12 mouse cellular contexts compared by ENCODE assay signal in the genomic region with DNA sequence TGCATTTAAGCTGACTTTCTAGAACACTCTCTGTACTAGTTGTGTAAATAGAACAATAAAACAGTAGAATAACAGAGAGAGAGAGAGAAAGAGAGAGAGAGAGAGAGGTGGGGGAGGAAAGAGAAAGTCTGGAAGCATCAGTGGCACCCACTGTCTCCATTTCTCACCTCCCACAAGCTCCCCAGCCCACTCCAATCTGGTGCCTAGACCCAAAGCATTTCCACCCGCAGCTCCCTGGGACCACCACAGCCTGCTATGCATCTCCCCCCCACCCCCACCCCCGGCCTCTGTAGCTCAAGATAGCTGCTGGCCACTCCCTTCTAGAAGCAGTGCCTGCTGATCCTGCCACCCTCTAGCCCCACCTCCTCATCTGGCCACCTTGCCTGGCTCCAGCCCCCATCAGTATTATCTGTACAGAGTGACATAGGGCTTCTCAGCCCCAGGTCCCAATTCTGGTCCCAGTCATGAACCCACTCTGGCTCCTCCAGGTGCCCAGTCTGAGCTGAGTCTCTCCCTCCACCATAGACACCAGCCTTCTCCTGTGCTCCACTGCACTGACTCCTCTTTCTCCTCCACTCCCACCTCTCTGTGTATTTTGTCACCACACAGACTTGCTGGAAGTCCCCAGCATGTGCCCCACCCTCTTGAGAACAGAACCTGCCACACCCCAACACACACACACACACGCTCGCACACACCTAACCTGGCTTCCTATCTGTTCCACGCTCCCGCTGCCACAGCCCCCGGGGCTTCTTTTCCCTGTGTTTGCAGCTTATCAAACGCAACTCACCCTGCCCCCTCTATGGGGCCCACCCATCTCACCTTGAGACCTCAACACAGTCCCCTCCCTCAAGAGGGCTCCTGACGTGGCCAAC.
DNase-seq lines count a peak whose midpoint lies in the region; ATAC-seq lines count a peak whose summit lies in the region.
"Had no signal": no experiment of that assay in that cellular context is flagged by ENCODE, and none has a peak within 500 bp of the region (broad histone marks: within the 10 kb centered on the region; RNA-seq: fewer than 3 reads in every experiment).

No protein-coding gene starts in this region.

- ATAC-seq in intestine, embryonic 16.5 days: peak; percentile 38; the same call in 1 of the 2 replicates
- ATAC-seq in megakaryocyte progenitor cell, adult 5-6 weeks (replicated peaks; ENCODE audit: poor library complexity): peak; percentile 31; the same call in 1 of the 2 replicates
- ATAC-seq in midbrain, embryonic 13.5 days: no peak

- H3K4me1 ChIP-seq in intestine, embryonic 16.5 days (ENCODE audit: control insufficient read depth, insufficient read depth, low read length): 0 out of 2 replicates have a peak, but pooled peaks cover 4% of the 10 kb centered on the region
- peaks cover 22% of the 10 kb centered on the region for H3K4me1 ChIP-seq in midbrain, embryonic 13.5 days (replicated peaks)

- H3K27me3 ChIP-seq in intestine, embryonic 16.5 days (replicated peaks; ENCODE audit: control insufficient read depth, insufficient read depth, low read length): no peaks in the 10 kb centered on the region
- no peaks in the 10 kb centered on the region for H3K27me3 ChIP-seq in midbrain, embryonic 13.5 days

- 54% methylated on average over 9 of the region's 9 CpGs for WGBS in intestine, embryonic 16.5 days
- WGBS in midbrain, embryonic 13.5 days: 75% methylated on average over 9 of the region's 9 CpGs

- H3K4me2 ChIP-seq in intestine, embryonic 16.5 days (ENCODE audit: low read depth, low read length): no peak overlapping the region
- H3K4me2 ChIP-seq in midbrain, embryonic 13.5 days (replicated peaks): no peak overlapping the region

- no peaks in the 10 kb centered on the region for H3K36me3 ChIP-seq in intestine, embryonic 16.5 days (ENCODE audit: control insufficient read depth, insufficient read depth, low read length)
- H3K36me3 ChIP-seq in midbrain, embryonic 13.5 days: no peaks in the 10 kb centered on the region

- H3K9me3 ChIP-seq in intestine, embryonic 16.5 days (ENCODE audit: control insufficient read depth, low read length): no peaks in the 10 kb centered on the region
- no peaks in the 10 kb centered on the region for H3K9me3 ChIP-seq in midbrain, embryonic 13.5 days

- no peak overlapping the region for H3K4me3 ChIP-seq in intestine, embryonic 16.5 days (ENCODE audit: low read length)
- H3K4me3 ChIP-seq in midbrain, embryonic 13.5 days (replicated peaks): no peak overlapping the region
- H3K4me3 ChIP-seq: myocyte had no signal

- DNase-seq in cerebellum, adult 9-11 months: peak; percentile 40
- DNase-seq in cerebellum, adult 18-20 months: no peak
- DNase-seq in layer of hippocampus, adult 11-12 months (ENCODE audit: low spot score): peak; percentile 43
- no peak for DNase-seq in layer of hippocampus, adult 9-10 months (ENCODE audit: low spot score)
- no peak for DNase-seq in kidney, postnatal 25 days
- DNase-seq: gastrocnemius, postnatal 25 days; kidney, adult 9 months had no signal

- H3K9ac ChIP-seq in intestine, embryonic 16.5 days (ENCODE audit: low read depth, low read length): no peak overlapping the region
- no peak overlapping the region for H3K9ac ChIP-seq in midbrain, embryonic 13.5 days (replicated peaks)

- H3K27ac ChIP-seq in intestine, embryonic 16.5 days (ENCODE audit: low read length): no peak overlapping the region
- no peak overlapping the region for H3K27ac ChIP-seq in midbrain, embryonic 13.5 days
- H3K27ac ChIP-seq: macrophage had no signal

Comparison
In these comparisons a context has a peak if more than half of its experiments do, and no peak if none do; other contexts are left out.
1. DNase-seq: peak in cerebellum, adult 9-11 months (single experiment) and layer of hippocampus, adult 11-12 months (single experiment); none in cerebellum, adult 18-20 months (0 of 2), layer of hippocampus, adult 9-10 months (single experiment) and kidney, postnatal 25 days (0 of 2).